Mouse (Mus musculus): ENCODE results near the gene Hs3st1. TPM values are rescaled to one million over a fixed set of nuclear protein-coding genes. Genes with fewer than 3 reads are reported as not detected.

The Hs3st1 gene
- polyA plus RNA-seq, 1 experiment from 2014 or later: 37.8 TPM

- H3K27ac ChIP-seq: peak overlapping the region; percentile 16; the same call in 1 of the 2 replicates
- peak overlapping the region; percentile 84 for H3K9ac ChIP-seq
- no peaks in the 10 kb centered on the region for H3K9me3 ChIP-seq (ENCODE audit: control insufficient read depth, low read length)
- no peaks in the 10 kb centered on the region for H3K36me3 ChIP-seq (replicated peaks; ENCODE audit: control insufficient read depth, insufficient read depth)
- H3K4me1 ChIP-seq (replicated peaks; ENCODE audit: control insufficient read depth, insufficient read depth, low read length): peaks cover 14% of the 10 kb centered on the region
- H3K4me2 ChIP-seq (replicated peaks): peak overlapping the region; percentile 94
- DNase-seq (ENCODE audit: low spot score) (peak; percentile 78), ATAC-seq (ENCODE audit: low FRiP score) (peak; percentile 95)
- H3K4me3 ChIP-seq (replicated peaks; ENCODE audit: low read length): peak overlapping the region; percentile 83
- peaks cover 6% of the 10 kb centered on the region; the same call in 1 of the 2 replicates for H3K27me3 ChIP-seq (ENCODE audit: control insufficient read depth, insufficient read depth, low read length)
- under 1% methylated on average over 55 of the region's 56 CpGs for WGBS
These were observed 111.1 kb downstream of the Hs3st1 start for GRCm38 (mm10) chr5:39643924-39644826.

GRCm38 (mm10) chr5:39643260-39643923 lies 111.9 kb downstream of the Hs3st1 start:
- Histone ChIP-seq H3K36me3 (replicated peaks; ENCODE audit: control insufficient read depth, insufficient read depth) (no peaks in the 10 kb centered on the region), H3K4me1 (replicated peaks; ENCODE audit: control insufficient read depth, insufficient read depth, low read length) (peaks cover 14% of the 10 kb centered on the region), H3K9me3 (ENCODE audit: control insufficient read depth, low read length) (no peaks in the 10 kb centered on the region), H3K4me3 (replicated peaks; ENCODE audit: low read length) (peak overlapping the region; percentile 83), H3K4me2 (replicated peaks) (peak overlapping the region; percentile 94), H3K27me3 (ENCODE audit: control insufficient read depth, insufficient read depth, low read length) (peaks cover 6% of the 10 kb centered on the region; the same call in 1 of the 2 replicates), H3K9ac (peak overlapping the region; percentile 84), H3K27ac (0 out of 2 replicates have a peak overlapping the region, but pooled peaks have one; percentile 16)
- 3% methylated on average over 22 of the region's 22 CpGs for WGBS
- DNase-seq (ENCODE audit: low spot score): no peak
- ATAC-seq (ENCODE audit: low FRiP score): no peak

- Histone ChIP-seq H3K27ac (no peak overlapping the region), H3K27me3 (ENCODE audit: control insufficient read depth, insufficient read depth, low read length) (peaks cover 6% of the 10 kb centered on the region; the same call in 1 of the 2 replicates), H3K36me3 (replicated peaks; ENCODE audit: control insufficient read depth, insufficient read depth) (no peaks in the 10 kb centered on the region), H3K4me3 (replicated peaks; ENCODE audit: low read length) (peak overlapping the region; percentile 83), H3K4me2 (replicated peaks) (peak overlapping the region; percentile 94), H3K9me3 (ENCODE audit: control insufficient read depth, low read length) (no peaks in the 10 kb centered on the region), H3K4me1 (replicated peaks; ENCODE audit: control insufficient read depth, insufficient read depth, low read length) (peaks cover 14% of the 10 kb centered on the region), H3K9ac (peak overlapping the region; percentile 84; the same call in 1 of the 2 replicates)
- no peak for DNase-seq (ENCODE audit: low spot score)
- ATAC-seq (ENCODE audit: low FRiP score): no peak
- 74% methylated on average over 6 of the region's 6 CpGs for WGBS
These were observed 113.0 kb downstream of the Hs3st1 start for GRCm38 (mm10) chr5:39642222-39642770.

GRCm38 (mm10) chr5:39639438-39640177 lies 115.7 kb downstream of the Hs3st1 start:
- Histone ChIP-seq H3K9me3 (ENCODE audit: control insufficient read depth, low read length) (no peaks in the 10 kb centered on the region), H3K27me3 (ENCODE audit: control insufficient read depth, insufficient read depth, low read length) (no peaks in the 10 kb centered on the region), H3K4me1 (replicated peaks; ENCODE audit: control insufficient read depth, insufficient read depth, low read length) (peaks cover 14% of the 10 kb centered on the region), H3K9ac (peak overlapping the region; percentile 31; the same call in 1 of the 2 replicates), H3K27ac (no peak overlapping the region), H3K36me3 (replicated peaks; ENCODE audit: control insufficient read depth, insufficient read depth) (no peaks in the 10 kb centered on the region), H3K4me2 (replicated peaks) (peak overlapping the region; percentile 94), H3K4me3 (replicated peaks; ENCODE audit: low read length) (0 out of 2 replicates have a peak overlapping the region, but pooled peaks have one; percentile 4)
- WGBS: 42% methylated on average over 10 of the region's 10 CpGs
- ATAC-seq (ENCODE audit: low FRiP score) (no peak), DNase-seq (ENCODE audit: low spot score) (peak; percentile 85)

- WGBS: 79% methylated on average over 5 of the region's 5 CpGs
- Histone ChIP-seq H3K27me3 (ENCODE audit: control insufficient read depth, insufficient read depth, low read length) (no peaks in the 10 kb centered on the region), H3K4me1 (replicated peaks; ENCODE audit: control insufficient read depth, insufficient read depth, low read length) (peaks cover 14% of the 10 kb centered on the region), H3K36me3 (replicated peaks; ENCODE audit: control insufficient read depth, insufficient read depth) (no peaks in the 10 kb centered on the region), H3K9me3 (ENCODE audit: control insufficient read depth, low read length) (no peaks in the 10 kb centered on the region), H3K4me2 (replicated peaks) (peak overlapping the region; percentile 94), H3K27ac (no peak overlapping the region), H3K9ac (no peak overlapping the region), H3K4me3 (replicated peaks; ENCODE audit: low read length) (no peak overlapping the region)
- no peak for DNase-seq (ENCODE audit: low spot score)
- no peak for ATAC-seq (ENCODE audit: low FRiP score)
These were observed 116.3 kb downstream of the Hs3st1 start for GRCm38 (mm10) chr5:39638926-39639325.

- H3K27ac ChIP-seq: no peak overlapping the region
- H3K9ac ChIP-seq: no peak overlapping the region
- no peak overlapping the region for H3K4me2 ChIP-seq (replicated peaks)
- no peaks in the 10 kb centered on the region for H3K9me3 ChIP-seq (ENCODE audit: control insufficient read depth, low read length)
- WGBS: 80% methylated on average over 6 of the region's 6 CpGs
- H3K4me3 ChIP-seq (replicated peaks; ENCODE audit: low read length): no peak overlapping the region
- peaks cover 10% of the 10 kb centered on the region for H3K4me1 ChIP-seq (replicated peaks; ENCODE audit: control insufficient read depth, insufficient read depth, low read length)
- no peaks in the 10 kb centered on the region for H3K36me3 ChIP-seq (replicated peaks; ENCODE audit: control insufficient read depth, insufficient read depth)
- H3K27me3 ChIP-seq (ENCODE audit: control insufficient read depth, insufficient read depth, low read length): no peaks in the 10 kb centered on the region
- DNase-seq (ENCODE audit: low spot score) (no peak), ATAC-seq (ENCODE audit: low FRiP score) (no peak)
These were observed 117.4 kb downstream of the Hs3st1 start for GRCm38 (mm10) chr5:39637874-39638273.

- Histone ChIP-seq H3K9me3 (ENCODE audit: control insufficient read depth, low read length) (no peaks in the 10 kb centered on the region), H3K4me1 (replicated peaks; ENCODE audit: control insufficient read depth, insufficient read depth, low read length) (peaks cover 5% of the 10 kb centered on the region), H3K27ac (no peak overlapping the region), H3K9ac (no peak overlapping the region), H3K4me3 (replicated peaks; ENCODE audit: low read length) (no peak overlapping the region), H3K27me3 (ENCODE audit: control insufficient read depth, insufficient read depth, low read length) (no peaks in the 10 kb centered on the region), H3K36me3 (replicated peaks; ENCODE audit: control insufficient read depth, insufficient read depth) (no peaks in the 10 kb centered on the region), H3K4me2 (replicated peaks) (no peak overlapping the region)
- DNase-seq (ENCODE audit: low spot score) (no peak), ATAC-seq (ENCODE audit: low FRiP score) (no peak)
- 94% methylated on average over 3 of the region's 3 CpGs for WGBS
These were observed 119.2 kb downstream of the Hs3st1 start for GRCm38 (mm10) chr5:39636090-39636489.

- 84% methylated on average over 8 of the region's 8 CpGs for WGBS
- Histone ChIP-seq H3K27ac (no peak overlapping the region), H3K4me1 (replicated peaks; ENCODE audit: control insufficient read depth, insufficient read depth, low read length) (no peaks in the 10 kb centered on the region), H3K36me3 (replicated peaks; ENCODE audit: control insufficient read depth, insufficient read depth) (no peaks in the 10 kb centered on the region), H3K9me3 (ENCODE audit: control insufficient read depth, low read length) (no peaks in the 10 kb centered on the region), H3K9ac (no peak overlapping the region), H3K4me3 (replicated peaks; ENCODE audit: low read length) (no peak overlapping the region), H3K4me2 (replicated peaks) (no peak overlapping the region), H3K27me3 (ENCODE audit: control insufficient read depth, insufficient read depth, low read length) (no peaks in the 10 kb centered on the region)
- no peak for ATAC-seq (ENCODE audit: low FRiP score)
- no peak for DNase-seq (ENCODE audit: low spot score)
These were observed 120.8 kb downstream of the Hs3st1 start for GRCm38 (mm10) chr5:39634300-39635047.

Data from hindbrain, embryonic 14.5 days (tissue).